Mouse (Mus musculus): Measurements from ENCODE around the gene Shisa7. TPM values are rescaled to one million over a fixed set of nuclear protein-coding genes. Genes with fewer than 3 reads are reported as not detected.
"Not testable (repeated sequence)": the region's sequence is repeated elsewhere in the genome, so short reads cannot be mapped to it uniquely, and the experiment has no call there.

The Shisa7 gene
- polyA plus RNA-seq, 1 experiment from 2014 or later = 0.44 TPM

DNA sequence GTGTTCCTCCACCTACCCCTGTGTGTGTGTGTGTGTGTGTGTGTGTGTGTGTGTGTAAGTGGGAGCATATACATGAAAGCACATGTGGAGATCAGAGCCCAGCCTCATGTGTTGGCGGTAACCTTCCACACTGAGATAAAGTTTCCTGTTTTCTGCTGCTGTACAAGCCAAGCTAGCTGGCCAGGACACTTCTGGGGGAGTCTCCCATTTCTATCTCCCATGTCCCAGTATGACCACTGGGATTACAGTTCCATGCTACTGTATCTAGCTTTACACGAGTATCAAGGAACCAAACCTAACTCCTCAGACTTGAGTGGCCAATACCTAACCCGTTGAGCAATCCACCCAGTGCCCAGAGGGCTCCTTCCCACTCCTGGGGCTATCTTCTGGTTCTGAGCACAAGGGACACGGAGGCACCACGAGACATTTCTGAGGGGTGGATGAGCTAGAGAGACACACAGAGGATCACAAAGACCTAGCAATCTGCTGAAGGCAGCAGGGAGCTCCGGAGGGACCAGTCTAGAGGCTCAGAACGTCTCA lies 19.1 kb upstream of the Shisa7 start:
- Histone ChIP-seq H3K36me3 (no peaks in the 10 kb centered on the region), H3K4me1 (peaks cover 6% of the 10 kb centered on the region; the same call in 1 of the 2 replicates), H3K4me2 (no peak overlapping the region), H3K27me3 (replicated peaks) (no peaks in the 10 kb centered on the region), H3K9ac (no peak overlapping the region), H3K9me3 (no peaks in the 10 kb centered on the region), H3K27ac (peak overlapping the region; percentile 14; the same call in 1 of the 2 replicates), H3K4me3 (replicated peaks) (no peak overlapping the region)
- 85% methylated on average over 7 of the region's 7 CpGs for WGBS
- ATAC-seq (ENCODE audit: insufficient read depth, low FRiP score, low read depth) = no peak

DNA sequence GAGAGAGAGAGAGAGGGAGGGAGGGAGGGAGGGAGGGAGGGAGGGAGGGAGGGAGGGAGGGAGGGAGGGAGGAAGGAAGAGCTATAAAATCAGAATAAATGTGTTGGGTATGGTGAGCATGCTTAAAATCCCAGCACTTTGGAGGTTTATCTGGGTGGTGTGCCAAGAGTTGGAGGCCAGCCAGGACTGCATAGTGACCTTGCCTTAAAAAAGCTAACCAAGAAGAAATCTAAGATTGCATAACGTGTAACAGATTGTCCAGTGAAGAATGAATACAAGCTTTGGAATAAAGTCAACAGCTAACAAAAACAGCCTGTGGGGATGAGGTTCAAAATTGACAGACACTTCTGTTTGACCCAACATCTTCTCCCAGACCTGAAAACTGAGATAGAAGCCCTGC lies 18.5 kb upstream of the Shisa7 start:
- H3K9me3 ChIP-seq = no peaks in the 10 kb centered on the region
- 25% methylated on average over 1 of the region's 1 CpGs for WGBS
- no peaks in the 10 kb centered on the region for H3K27me3 ChIP-seq (replicated peaks)
- H3K27ac ChIP-seq = peak overlapping the region; percentile 14; the same call in 1 of the 2 replicates
- no peak overlapping the region for H3K4me3 ChIP-seq (replicated peaks)
- H3K4me2 ChIP-seq = no peak overlapping the region
- no peak overlapping the region for H3K9ac ChIP-seq
- ATAC-seq (ENCODE audit: insufficient read depth, low FRiP score, low read depth) = no peak
- no peaks in the 10 kb centered on the region for H3K36me3 ChIP-seq
- H3K4me1 ChIP-seq = peaks cover 6% of the 10 kb centered on the region; the same call in 1 of the 2 replicates

DNA sequence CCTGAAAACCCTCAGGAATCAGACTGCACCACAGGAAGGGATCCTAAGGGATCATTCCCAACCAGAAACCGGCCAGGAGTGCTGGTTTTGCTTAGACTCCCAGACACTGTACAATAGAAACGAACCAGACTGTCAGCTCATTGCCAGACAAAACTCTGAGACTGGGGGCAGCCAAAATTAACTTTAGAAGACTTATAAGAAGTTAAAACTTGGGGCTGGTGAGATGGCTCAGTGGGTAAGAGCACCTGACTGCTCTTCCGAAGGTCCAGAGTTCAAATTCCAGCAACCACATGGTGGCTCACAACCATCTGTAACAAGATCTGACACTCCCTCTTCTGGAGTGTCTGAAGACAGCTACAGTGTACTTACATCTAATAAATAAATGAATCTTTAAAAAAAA lies 16.4 kb upstream of the Shisa7 start:
- not testable (repeated sequence) for ATAC-seq (ENCODE audit: insufficient read depth, low FRiP score, low read depth); H3K9ac ChIP-seq; H3K4me3 ChIP-seq (replicated peaks); H3K27ac ChIP-seq; H3K4me2 ChIP-seq; H3K9me3 ChIP-seq; H3K36me3 ChIP-seq; H3K27me3 ChIP-seq (replicated peaks); H3K4me1 ChIP-seq
- WGBS = 71% methylated on average over 3 of the region's 3 CpGs

DNA sequence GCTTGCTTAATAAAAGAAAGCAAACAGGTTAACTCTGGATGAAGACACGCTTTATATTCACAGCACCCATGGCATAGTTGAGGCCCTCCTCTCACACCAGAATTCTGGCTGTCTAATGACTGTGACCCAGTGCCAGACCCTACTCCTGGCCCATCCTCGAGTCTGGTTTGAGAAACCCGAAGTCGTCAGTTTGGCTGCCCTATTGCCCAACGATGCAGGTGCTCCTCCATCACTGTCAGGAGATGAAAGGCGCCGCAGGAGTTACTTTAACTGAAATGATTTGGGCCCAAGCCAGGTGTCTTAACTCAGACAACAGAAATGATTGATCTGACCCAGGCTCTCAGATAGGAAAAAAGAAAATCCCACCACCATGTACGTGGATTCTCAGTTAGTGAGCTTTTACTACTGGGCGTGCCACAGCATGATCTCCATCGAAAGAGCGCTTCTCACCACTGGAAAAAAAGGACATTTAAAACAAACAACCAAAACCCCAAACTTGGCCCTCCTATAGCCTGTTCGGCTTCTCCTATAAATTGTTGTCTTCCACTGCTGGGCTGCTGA lies 15.0 kb upstream of the Shisa7 start:
- Histone ChIP-seq H3K4me2 (no peak overlapping the region), H3K27me3 (replicated peaks) (no peaks in the 10 kb centered on the region), H3K27ac (no peak overlapping the region), H3K9me3 (no peaks in the 10 kb centered on the region), H3K4me1 (peaks cover 4% of the 10 kb centered on the region; the same call in 1 of the 2 replicates), H3K36me3 (no peaks in the 10 kb centered on the region), H3K4me3 (replicated peaks) (no peak overlapping the region), H3K9ac (no peak overlapping the region)
- WGBS = 35% methylated on average over 12 of the region's 12 CpGs
- ATAC-seq (ENCODE audit: insufficient read depth, low FRiP score, low read depth) = no peak; the same call in 1 of the 2 replicates

DNA sequence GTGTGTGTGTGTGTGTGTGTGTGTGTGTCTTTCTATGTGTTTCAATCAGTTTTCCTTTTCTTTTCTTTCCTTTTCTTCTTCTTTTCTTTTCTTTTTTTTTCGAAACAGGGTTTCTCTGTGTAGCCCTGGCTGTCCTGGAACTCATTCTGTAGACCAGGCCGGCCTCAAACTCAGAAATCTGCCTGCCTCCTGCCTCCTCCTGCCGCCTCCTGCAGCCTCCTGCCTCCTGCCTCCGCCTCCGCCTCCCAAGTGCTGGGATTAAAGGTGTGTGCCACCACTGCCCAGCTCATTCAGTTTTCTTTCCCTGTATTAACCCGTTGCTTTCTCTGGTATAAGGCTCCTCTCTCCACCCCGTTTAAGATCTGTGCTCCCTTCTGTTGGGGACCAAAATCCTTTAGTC lies 12.8 kb upstream of the Shisa7 start:
- Histone ChIP-seq H3K4me2 (no peak overlapping the region), H3K27me3 (replicated peaks) (no peaks in the 10 kb centered on the region), H3K9me3 (no peaks in the 10 kb centered on the region), H3K4me3 (replicated peaks) (no peak overlapping the region), H3K36me3 (no peaks in the 10 kb centered on the region), H3K9ac (no peak overlapping the region), H3K4me1 (0 out of 2 replicates have a peak, but pooled peaks cover 2% of the 10 kb centered on the region), H3K27ac (no peak overlapping the region)
- no peak for ATAC-seq (ENCODE audit: insufficient read depth, low FRiP score, low read depth)
- 51% methylated on average over 6 of the region's 7 CpGs for WGBS

DNA sequence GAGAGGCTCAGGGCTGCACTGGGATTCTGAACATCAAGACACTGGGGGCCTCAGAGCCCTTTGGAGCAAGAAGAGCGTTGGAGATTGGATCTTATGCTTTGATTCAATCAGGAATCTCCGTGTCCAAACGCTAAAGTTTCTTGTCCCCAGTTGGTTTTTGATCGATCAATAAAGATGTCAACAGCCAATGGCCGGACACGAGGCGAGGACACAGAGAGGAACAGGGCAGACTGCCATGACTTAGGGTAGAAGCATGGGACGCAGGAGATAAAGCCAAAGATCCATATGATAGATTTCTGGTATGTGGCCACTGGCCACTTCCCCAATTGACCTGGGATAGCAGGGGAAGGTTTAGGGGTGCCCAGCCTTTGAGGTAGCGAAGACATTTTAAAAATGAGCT lies 12.0 kb upstream of the Shisa7 start:
- Histone ChIP-seq H3K4me3 (replicated peaks) (no peak overlapping the region), H3K27ac (no peak overlapping the region), H3K4me1 (0 out of 2 replicates have a peak, but pooled peaks cover 2% of the 10 kb centered on the region), H3K27me3 (replicated peaks) (no peaks in the 10 kb centered on the region), H3K9me3 (no peaks in the 10 kb centered on the region), H3K9ac (no peak overlapping the region), H3K36me3 (no peaks in the 10 kb centered on the region), H3K4me2 (no peak overlapping the region)
- no peak for ATAC-seq (ENCODE audit: insufficient read depth, low FRiP score, low read depth)
- WGBS = 82% methylated on average over 9 of the region's 9 CpGs

DNA sequence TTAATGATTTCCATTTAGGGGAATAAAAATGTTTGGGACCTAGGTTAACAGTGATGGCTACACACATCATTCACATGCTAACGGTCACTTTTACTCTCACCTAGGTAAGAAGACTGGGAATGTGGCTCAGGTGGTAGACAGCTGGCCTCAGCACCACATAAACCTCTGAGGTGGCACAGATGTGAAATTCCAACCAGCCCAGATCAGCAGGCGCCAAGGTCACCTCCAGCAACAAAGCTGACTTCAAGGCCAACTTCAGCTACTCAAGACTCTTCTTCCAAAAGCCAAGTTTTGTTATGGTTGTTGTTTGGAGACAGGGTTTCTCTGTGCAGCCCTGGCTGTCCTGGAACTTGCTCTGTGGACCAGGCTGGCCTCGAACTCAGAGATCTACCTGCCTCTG lies 9.1 kb upstream of the Shisa7 start:
- no peak for ATAC-seq (ENCODE audit: insufficient read depth, low FRiP score, low read depth)
- H3K4me3 ChIP-seq (replicated peaks) = no peak overlapping the region
- no peak overlapping the region for H3K9ac ChIP-seq
- H3K27ac ChIP-seq = no peak overlapping the region
- H3K4me2 ChIP-seq = no peak overlapping the region
- WGBS = 69% methylated on average over 3 of the region's 3 CpGs
- H3K36me3 ChIP-seq = no peaks in the 10 kb centered on the region
- H3K27me3 ChIP-seq (replicated peaks) = no peaks in the 10 kb centered on the region
- no peaks in the 10 kb centered on the region for H3K9me3 ChIP-seq
- H3K4me1 ChIP-seq = 0 out of 2 replicates have a peak, but pooled peaks cover 2% of the 10 kb centered on the region

DNA sequence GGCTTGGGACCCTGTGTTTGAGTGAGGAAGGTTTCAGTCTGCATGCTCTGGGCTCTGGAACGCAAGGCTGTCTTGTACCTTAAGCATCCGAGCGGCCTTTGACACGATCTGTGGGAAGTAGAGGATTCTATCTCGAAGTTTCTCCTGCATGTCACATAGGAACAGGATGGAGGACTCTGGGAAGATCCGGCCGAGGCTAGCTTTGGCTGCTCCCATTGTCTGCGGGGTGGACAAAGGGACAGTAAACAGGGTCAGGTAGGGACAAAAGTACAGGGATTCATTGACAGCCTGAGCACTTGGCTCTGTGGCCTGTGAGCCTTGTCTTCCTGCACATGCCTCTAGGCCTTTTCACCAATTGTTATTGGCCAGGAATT lies 6.8 kb upstream of the Shisa7 start:
- Histone ChIP-seq H3K27ac (no peak overlapping the region), H3K4me3 (replicated peaks) (no peak overlapping the region), H3K4me1 (no peaks in the 10 kb centered on the region), H3K27me3 (replicated peaks) (no peaks in the 10 kb centered on the region), H3K4me2 (no peak overlapping the region), H3K9me3 (no peaks in the 10 kb centered on the region), H3K36me3 (no peaks in the 10 kb centered on the region), H3K9ac (no peak overlapping the region)
- 71% methylated on average over 8 of the region's 8 CpGs for WGBS
- ATAC-seq (ENCODE audit: insufficient read depth, low FRiP score, low read depth) = no peak

DNA sequence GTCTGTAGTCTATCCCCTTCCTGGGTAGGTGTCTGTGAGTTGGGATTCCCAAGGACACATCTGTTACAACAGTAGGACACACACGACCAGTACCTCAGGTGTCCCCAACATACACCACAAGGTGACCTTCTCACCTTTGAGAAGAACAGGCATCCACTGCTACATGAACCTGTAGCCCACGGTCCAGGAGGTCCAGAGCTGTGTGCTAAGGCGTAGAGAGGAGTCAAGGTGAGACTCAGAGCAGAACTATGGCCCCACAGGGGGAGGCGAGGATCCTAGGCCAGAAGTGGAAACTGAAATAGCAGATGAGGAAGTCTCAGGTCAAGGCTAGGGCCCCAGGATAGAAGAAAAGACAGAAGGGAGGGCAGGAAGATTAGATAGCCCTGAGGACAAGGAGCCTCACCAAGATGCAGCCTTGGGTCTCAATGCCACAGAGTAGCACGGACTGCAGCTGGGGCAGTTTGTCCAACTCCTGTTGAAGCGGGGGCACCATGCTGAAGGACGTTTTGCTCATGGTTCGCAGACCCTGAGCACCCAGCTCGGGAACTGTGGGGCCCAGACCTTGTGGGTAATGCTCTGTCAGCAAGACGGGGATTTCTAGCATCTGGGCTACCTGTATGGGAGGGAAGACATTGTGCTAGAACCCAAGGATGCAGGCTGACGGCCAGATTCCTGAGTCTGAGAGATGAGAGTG lies 6.3 kb upstream of the Shisa7 start:
- ATAC-seq (ENCODE audit: insufficient read depth, low FRiP score, low read depth) = no peak
- Histone ChIP-seq H3K9ac (no peak overlapping the region), H3K4me3 (replicated peaks) (no peak overlapping the region), H3K27ac (no peak overlapping the region), H3K4me2 (no peak overlapping the region), H3K36me3 (no peaks in the 10 kb centered on the region), H3K4me1 (no peaks in the 10 kb centered on the region), H3K27me3 (replicated peaks) (no peaks in the 10 kb centered on the region), H3K9me3 (no peaks in the 10 kb centered on the region)
- 76% methylated on average over 11 of the region's 11 CpGs for WGBS

DNA sequence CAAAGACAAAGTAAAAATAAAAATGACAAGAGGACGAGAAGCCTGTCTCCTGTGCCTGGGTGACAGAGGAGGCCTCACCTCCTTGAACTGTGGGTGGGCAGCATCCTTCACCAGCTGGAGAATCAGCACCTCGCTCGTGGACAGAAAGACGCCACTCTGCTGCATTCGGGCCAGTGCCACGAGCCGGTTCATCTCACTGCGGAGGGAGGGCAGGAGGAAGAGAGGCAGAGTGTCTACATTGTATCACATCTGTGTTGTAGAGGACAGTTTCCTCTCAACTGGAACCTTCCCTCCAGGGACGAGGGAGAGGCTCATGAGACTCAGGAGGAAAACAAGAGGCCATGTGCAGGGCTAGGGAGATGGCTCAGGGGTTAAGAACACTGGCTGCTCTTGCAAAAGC lies 4.9 kb upstream of the Shisa7 start:
- ATAC-seq (ENCODE audit: insufficient read depth, low FRiP score, low read depth) = no peak
- 47% methylated on average over 9 of the region's 9 CpGs for WGBS

DNA sequence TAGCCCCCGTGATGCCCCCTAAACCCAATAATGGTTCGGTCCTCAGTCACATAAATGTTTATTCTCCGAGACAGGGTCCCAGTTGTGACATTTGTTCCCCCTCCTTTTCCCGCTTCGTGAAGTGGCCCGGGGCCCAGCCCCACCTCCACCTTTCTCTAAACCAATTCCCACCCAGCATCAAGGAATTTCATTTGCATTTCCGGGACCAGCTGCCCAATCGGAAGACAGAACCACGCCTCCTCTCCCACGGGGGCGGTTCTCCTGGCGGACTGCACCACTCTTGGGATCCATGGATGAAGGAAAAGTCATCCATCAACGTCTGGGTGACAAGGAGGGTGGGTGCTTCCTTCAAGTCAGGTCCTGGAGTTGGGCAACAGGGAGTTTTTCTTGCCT lies 417 bp upstream of the Shisa7 start:
- Histone ChIP-seq H3K9me3 (no peaks in the 10 kb centered on the region), H3K27ac (no peak overlapping the region), H3K4me2 (peak overlapping the region; percentile 87), H3K9ac (no peak overlapping the region), H3K4me1 (peaks cover 23% of the 10 kb centered on the region), H3K27me3 (replicated peaks) (peaks cover 42% of the 10 kb centered on the region), H3K4me3 (replicated peaks) (peak overlapping the region; percentile 44), H3K36me3 (no peaks in the 10 kb centered on the region)
- WGBS = 0% methylated on average over 13 of the region's 13 CpGs
- peak; percentile 76 for ATAC-seq (ENCODE audit: insufficient read depth, low FRiP score, low read depth)

More for the DNA sequence above, 4.9 kb upstream of the Shisa7 start:
- Histone ChIP-seq H3K4me1 (peaks cover 4% of the 10 kb centered on the region), H3K27me3 (replicated peaks) (peaks cover 12% of the 10 kb centered on the region), H3K4me2 (no peak overlapping the region), H3K9ac (no peak overlapping the region), H3K27ac (no peak overlapping the region), H3K36me3 (no peaks in the 10 kb centered on the region), H3K9me3 (no peaks in the 10 kb centered on the region), H3K4me3 (replicated peaks) (no peak overlapping the region)

DNA sequence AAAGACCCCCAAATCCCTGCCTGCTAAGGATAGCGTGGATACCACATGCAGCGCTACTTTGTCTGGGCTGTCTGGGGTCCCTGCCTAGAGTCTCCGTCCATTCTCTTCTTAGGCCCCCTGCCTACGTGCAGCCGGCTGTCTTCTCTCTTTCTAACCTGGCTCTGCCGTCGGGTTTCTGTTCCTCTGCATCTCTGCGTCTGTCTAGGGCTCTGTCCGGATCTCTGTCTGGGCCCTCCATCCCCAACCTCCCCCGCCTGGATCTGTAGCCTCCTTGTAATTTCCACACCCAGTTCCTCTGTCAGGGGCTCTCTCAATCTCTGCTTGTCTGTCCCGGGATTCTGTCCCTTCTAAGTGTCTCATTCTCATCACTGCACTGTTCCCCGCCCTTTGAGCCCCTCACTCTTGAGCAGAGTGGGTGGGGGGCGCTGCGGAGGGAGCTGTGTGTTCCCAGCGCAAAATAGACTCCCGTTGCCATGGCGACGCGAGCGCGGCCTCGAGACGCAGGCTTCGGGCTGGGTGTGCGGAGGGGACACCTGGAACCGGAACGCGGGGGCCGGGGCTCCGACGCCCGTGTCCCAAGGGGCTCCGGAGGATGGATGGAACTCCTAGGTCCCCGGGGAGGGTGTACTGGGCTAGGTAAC lies 772 bp downstream of the Shisa7 start:
- ATAC-seq (ENCODE audit: insufficient read depth, low FRiP score, low read depth) = no peak; the same call in 1 of the 2 replicates
- H3K9me3 ChIP-seq = no peaks in the 10 kb centered on the region
- H3K9ac ChIP-seq = no peak overlapping the region
- H3K36me3 ChIP-seq = no peaks in the 10 kb centered on the region
- H3K4me3 ChIP-seq (replicated peaks) = peak overlapping the region; percentile 44
- H3K4me1 ChIP-seq = peaks cover 23% of the 10 kb centered on the region
- H3K27me3 ChIP-seq (replicated peaks) = peaks cover 42% of the 10 kb centered on the region
- H3K27ac ChIP-seq = no peak overlapping the region
- WGBS = under 1% methylated on average over 34 of the region's 34 CpGs
- H3K4me2 ChIP-seq = peak overlapping the region; percentile 87

Measured in stomach, embryonic 15.5 days (tissue).